Mouse (Mus musculus) C2C12 (cell line): Measurements from ENCODE around the gene Snx6. TPM values are rescaled to one million over a fixed set of nuclear protein-coding genes. Genes with fewer than 3 reads are reported as not detected.

Source experiments
- H3K27me3 ChIP-seq: one replicate; pipeline ENCODE4 v1.6.1; 2011; ENCODE audit not compliant: control insufficient read depth, insufficient read depth, insufficient read length
- H3K36me3 ChIP-seq: one replicate; pipeline ENCODE4 v1.6.1; 2011; ENCODE audit not compliant: control insufficient read depth, insufficient read depth
- H3K4me3 ChIP-seq: one replicate; pipeline ENCODE4 v1.5.1; 2011; ENCODE audit warnings: mild to moderate bottlenecking, control low read depth; ENCODE audit not compliant: poor library complexity, insufficient read depth, severe bottlenecking
- H3K79me2 ChIP-seq: one replicate; pipeline ENCODE4 v1.6.1; 2011; ENCODE audit not compliant: control insufficient read depth, insufficient read depth
- H3K79me3 ChIP-seq: one replicate; pipeline ENCODE4 v1.6.1; 2011; ENCODE audit warnings: low read depth, control low read depth
- H3ac ChIP-seq: one replicate; pipeline ENCODE3; 2011; ENCODE audit warnings: low read depth; ENCODE audit not compliant: control insufficient read depth, insufficient read length
- CEBPB ChIP-seq: IDR thresholded peaks from one replicate; pipeline ENCODE4 v1.6.1; 2011; ENCODE audit warnings: low read depth, mild to moderate bottlenecking, control low read depth, moderate library complexity
- CTCF ChIP-seq: IDR thresholded peaks from one replicate; pipeline ENCODE4 v1.5.1; 2011; ENCODE audit not compliant: control insufficient read depth, insufficient read depth, insufficient read length
- FOSL1 ChIP-seq: IDR thresholded peaks from one replicate; pipeline ENCODE4 v1.8.0; 2011; ENCODE audit warnings: mild to moderate bottlenecking, low read length; ENCODE audit not compliant: poor library complexity, insufficient read depth, severe bottlenecking
- MAX ChIP-seq: IDR thresholded peaks from one replicate; pipeline ENCODE4 v1.6.1; 2011; ENCODE audit warnings: mild to moderate bottlenecking, control low read depth
- MYOD1 ChIP-seq: IDR thresholded peaks from one replicate; pipeline ENCODE4 v1.6.1; 2011; ENCODE audit warnings: low read depth; ENCODE audit not compliant: control insufficient read depth, insufficient read length
- MYOG ChIP-seq: IDR thresholded peaks from one replicate; pipeline ENCODE4 v1.6.1; 2011; ENCODE audit not compliant: control insufficient read depth, insufficient read length; ENCODE audit errors: extremely low read depth
- USF1 ChIP-seq: IDR thresholded peaks from one replicate; pipeline ENCODE4 v1.6.1; 2011; ENCODE audit warnings: low read depth, mild to moderate bottlenecking, control low read depth, moderate library complexity
- polyA plus RNA-seq: library from polyadenylated mRNA; unstranded; fragments of >200 nt; fragmentation: generic; extraction: Trizol; gene quantifications from one replicate; pipeline ENCODE4 v1.2.1, GENCODE M21; 2012; ENCODE audit warnings: missing spikeins

The Snx6 gene
- polyA plus RNA-seq, 1 experiment: 33.6 TPM

- H3K4me3 ChIP-seq: no peak overlapping the region
- H3K79me2 ChIP-seq: peaks cover 12% of the 10 kb centered on the region
- H3K79me3 ChIP-seq: peaks cover 5% of the 10 kb centered on the region
- no peaks in the 10 kb centered on the region for H3K27me3 ChIP-seq
- no peak for TF ChIP-seq MYOD1
- no peak for TF ChIP-seq FOSL1
- TF ChIP-seq CTCF: no peak
- TF ChIP-seq USF1: no peak
- no peak for TF ChIP-seq CEBPB
- TF ChIP-seq MAX: no peak
- no peak for TF ChIP-seq MYOG
- no peaks in the 10 kb centered on the region for H3K36me3 ChIP-seq
- no peak overlapping the region for H3ac ChIP-seq
These were observed 96.1 kb downstream of the Snx6 start for GRCm38 (mm10) chr12:54699394-54699793.

DNA sequence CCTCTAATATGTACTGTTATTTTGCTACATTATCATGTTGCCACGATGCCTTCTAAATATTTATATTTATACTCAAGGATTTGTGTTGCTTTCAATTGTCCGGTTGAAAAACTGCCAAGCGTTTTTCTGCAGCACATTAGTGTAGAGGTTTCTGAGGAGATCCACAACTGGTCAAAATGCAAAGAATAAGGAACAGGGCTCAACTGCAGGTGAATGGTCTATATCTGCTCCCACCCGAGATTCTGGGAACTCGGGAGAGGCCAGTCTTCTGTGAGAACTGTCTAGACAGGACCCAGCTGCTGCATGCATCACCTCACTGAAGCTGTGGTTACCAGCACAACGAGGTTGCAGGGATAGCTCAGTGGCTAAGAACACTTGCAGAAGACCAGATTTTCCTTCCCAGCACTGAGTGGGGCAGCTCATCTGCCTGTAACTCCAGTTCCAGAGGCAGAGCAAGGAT is 97.7 kb downstream of the Snx6 start:
- Histone ChIP-seq H3ac (no peak overlapping the region), H3K79me2 (peaks cover 27% of the 10 kb centered on the region), H3K27me3 (no peaks in the 10 kb centered on the region), H3K4me3 (no peak overlapping the region), H3K36me3 (no peaks in the 10 kb centered on the region), H3K79me3 (peaks cover 12% of the 10 kb centered on the region)
- TF ChIP-seq MAX (no peak), CTCF (no peak), FOSL1 (no peak), USF1 (no peak), MYOD1 (no peak), MYOG (no peak), CEBPB (no peak)

GRCm38 (mm10) chr12:54697003-54697597 is 98.4 kb downstream of the Snx6 start:
- no peak overlapping the region for H3K4me3 ChIP-seq
- TF ChIP-seq MYOD1 (no peak), CEBPB (no peak), CTCF (no peak), MYOG (no peak), MAX (no peak), FOSL1 (no peak), USF1 (no peak)
- H3ac ChIP-seq: no peak overlapping the region
- no peaks in the 10 kb centered on the region for H3K27me3 ChIP-seq
- peaks cover 29% of the 10 kb centered on the region for H3K79me2 ChIP-seq
- peaks cover 12% of the 10 kb centered on the region for H3K79me3 ChIP-seq
- no peaks in the 10 kb centered on the region for H3K36me3 ChIP-seq

Other genes with a start within 250 kb of the Snx6 start
- gene Sptssa, start 139.1 kb downstream of the Snx6 start, polyA plus RNA-seq: 35.3 TPM
- 38.8 TPM for gene Eapp, start 99.8 kb downstream of the Snx6 start, polyA plus RNA-seq
- gene Cfl2, start 67.2 kb upstream of the Snx6 start, polyA plus RNA-seq: 56.5 TPM
- not detected for gene Gm20403, start 190.8 kb upstream of the Snx6 start, polyA plus RNA-seq
- 11.3 TPM for gene Baz1a, start 218.6 kb upstream of the Snx6 start, polyA plus RNA-seq